Mouse (Mus musculus): ENCODE measurements around the gene Ddx60. TPM values are rescaled to one million over a fixed set of nuclear protein-coding genes. Genes with fewer than 3 reads are reported as not detected.

Gene Ddx60
- polyA plus RNA-seq, 1 experiment, result 1.3 TPM

DNA sequence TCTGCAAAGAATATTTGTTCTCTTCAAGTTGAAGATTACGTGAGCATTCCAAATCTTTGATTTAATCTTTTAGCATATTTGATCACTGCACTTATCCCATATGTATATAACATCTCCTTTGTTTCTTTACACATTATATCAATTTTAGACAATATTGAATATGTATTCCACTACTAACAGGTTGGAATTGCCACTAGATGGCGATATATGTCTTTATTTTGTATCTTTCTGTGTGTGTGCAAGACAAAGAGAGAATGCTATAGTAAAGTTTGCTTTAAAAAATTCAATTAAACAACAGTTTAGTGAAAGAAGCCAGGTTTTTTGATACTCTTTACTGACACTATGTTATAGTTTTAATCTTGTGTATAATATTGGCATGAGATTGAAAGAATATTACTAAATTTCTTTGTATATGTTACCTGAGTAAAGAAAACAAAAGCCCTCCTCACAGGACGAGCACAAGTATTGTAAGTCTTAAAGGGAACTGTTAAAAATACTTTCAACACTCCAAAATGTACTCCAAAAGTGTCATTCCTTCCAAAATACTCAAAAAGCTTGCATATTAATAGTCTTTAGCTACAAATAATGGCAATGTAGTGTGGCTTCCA is 152.4 kb downstream of the Ddx60 start:
- no peaks in the 10 kb centered on the region; the same call in 1 of the 2 replicates for H3K9me3 ChIP-seq (replicated peaks; ENCODE audit: control insufficient read depth, insufficient read depth, low read length, poor library complexity, severe bottlenecking)
- H3K4me1 ChIP-seq (ENCODE audit: control insufficient read depth, insufficient read depth, low read length), result peaks cover 1% of the 10 kb centered on the region

GRCm38 (mm10) chr8:62081804-62082203 is 153.9 kb downstream of the Ddx60 start:
- Histone ChIP-seq H3K27ac (ENCODE audit: insufficient read depth, low read length) (no peak overlapping the region), H3K36me3 (ENCODE audit: control insufficient read depth, insufficient read depth, low read length, poor library complexity, severe bottlenecking) (no peaks in the 10 kb centered on the region), H3K9me3 (replicated peaks; ENCODE audit: control insufficient read depth, insufficient read depth, low read length, poor library complexity, severe bottlenecking) (no peaks in the 10 kb centered on the region; the same call in 1 of the 2 replicates), H3K4me3 (ENCODE audit: low read depth, low read length) (no peak overlapping the region), H3K27me3 (ENCODE audit: control insufficient read depth, insufficient read depth, low read length, poor library complexity, severe bottlenecking) (no peaks in the 10 kb centered on the region), H3K9ac (ENCODE audit: low read depth, poor library complexity, severe bottlenecking) (no peak overlapping the region), H3K4me1 (ENCODE audit: control insufficient read depth, insufficient read depth, low read length) (peaks cover 1% of the 10 kb centered on the region)
- no peak for TF ChIP-seq POLR2A (IDR thresholded peaks at IDR 0.05; ENCODE audit: insufficient read depth, low read length)
- TF ChIP-seq EP300 (IDR thresholded peaks at IDR 0.05; ENCODE audit: insufficient read depth, low read depth, low read length), result no peak
- no peak for TF ChIP-seq CTCF (IDR thresholded peaks at IDR 0.05; ENCODE audit: low read depth, low read length)

More for the DNA sequence above, 152.4 kb downstream of the Ddx60 start:
- Histone ChIP-seq H3K36me3 (ENCODE audit: control insufficient read depth, insufficient read depth, low read length, poor library complexity, severe bottlenecking) (no peaks in the 10 kb centered on the region), H3K9ac (ENCODE audit: low read depth, poor library complexity, severe bottlenecking) (no peak overlapping the region), H3K27ac (ENCODE audit: insufficient read depth, low read length) (no peak overlapping the region), H3K4me3 (ENCODE audit: low read depth, low read length) (no peak overlapping the region), H3K27me3 (ENCODE audit: control insufficient read depth, insufficient read depth, low read length, poor library complexity, severe bottlenecking) (no peaks in the 10 kb centered on the region)
- TF ChIP-seq CTCF (IDR thresholded peaks at IDR 0.05; ENCODE audit: low read depth, low read length), result peak; percentile 6
- no peak for TF ChIP-seq POLR2A (IDR thresholded peaks at IDR 0.05; ENCODE audit: insufficient read depth, low read length)
- no peak for TF ChIP-seq EP300 (IDR thresholded peaks at IDR 0.05; ENCODE audit: insufficient read depth, low read depth, low read length)

Other genes with a start within 250 kb of the Ddx60 start
- 60.2 and 63.6 TPM in 2 replicates for gene Palld, start 25.4 kb upstream of the Ddx60 start, polyA plus RNA-seq (2011; ENCODE audit: insufficient read depth, insufficient read length, low read depth, missing spikeins)
- not detected in 2 replicates for gene Anxa10, start 195.1 kb downstream of the Ddx60 start, polyA plus RNA-seq (2011; ENCODE audit: insufficient read depth, insufficient read length, low read depth, missing spikeins)

Data from ES-Bruce4 (cell line).